Mouse (Mus musculus): Measurements from ENCODE around the gene Cops4.

DNA sequence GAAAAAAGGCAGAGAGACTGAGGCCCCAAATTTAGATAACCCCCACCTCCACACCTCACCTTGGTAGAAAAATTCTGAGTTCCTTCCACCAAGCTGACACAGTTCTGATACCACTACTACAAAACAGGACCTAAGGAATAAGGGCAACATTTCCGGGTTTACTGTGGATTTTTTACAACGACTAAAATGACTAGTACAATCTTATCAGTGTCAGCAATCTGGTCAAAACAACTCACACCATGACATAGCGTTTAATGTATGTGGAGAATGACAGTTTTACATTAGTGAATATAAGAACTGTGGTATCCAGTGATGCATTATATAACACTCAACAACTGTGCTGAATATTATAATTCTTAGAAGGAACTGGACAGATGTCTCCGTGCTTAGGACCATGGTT is 16.8 kb upstream of the Cops4 start:
- TF ChIP-seq EP300 (IDR thresholded peaks at IDR 0.05) (no peak), CTCF (IDR thresholded peaks at IDR 0.05) (no peak)

Data from lung, postnatal 0 days (tissue).